Mouse (Mus musculus) kidney, adult 2 months (tissue): ENCODE results near the gene Qprt.

Experiments used
- CTCF ChIP-seq: fragments of 200-500 bp; conservative IDR thresholded peaks from 2 replicates; pipeline ENCODE4 v1.5.1; 2011; ENCODE audit warnings: low read depth, mild to moderate bottlenecking, control low read depth, low read length, moderate library complexity, mixed read lengths; ENCODE audit not compliant: insufficient read depth, insufficient read length
- POLR2A ChIP-seq: fragments of 200-500 bp; IDR thresholded peaks from one replicate; pipeline ENCODE4 v1.6.1; 2011; ENCODE audit warnings: low read depth, low read length, control low read depth

GRCm38 (mm10) chr7:127118671-127119445 is 3.2 kb downstream of the Qprt start:
- TF ChIP-seq CTCF, result no peak
- no peak for TF ChIP-seq POLR2A
